Mouse (Mus musculus): ENCODE data around the gene Nudt10. TPM values are rescaled to one million over a fixed set of nuclear protein-coding genes. Genes with fewer than 3 reads are reported as not detected.

Nudt10 gene
- polyA plus RNA-seq (2012; fragmentation: generic; extraction: Trizol): not detected

DNA sequence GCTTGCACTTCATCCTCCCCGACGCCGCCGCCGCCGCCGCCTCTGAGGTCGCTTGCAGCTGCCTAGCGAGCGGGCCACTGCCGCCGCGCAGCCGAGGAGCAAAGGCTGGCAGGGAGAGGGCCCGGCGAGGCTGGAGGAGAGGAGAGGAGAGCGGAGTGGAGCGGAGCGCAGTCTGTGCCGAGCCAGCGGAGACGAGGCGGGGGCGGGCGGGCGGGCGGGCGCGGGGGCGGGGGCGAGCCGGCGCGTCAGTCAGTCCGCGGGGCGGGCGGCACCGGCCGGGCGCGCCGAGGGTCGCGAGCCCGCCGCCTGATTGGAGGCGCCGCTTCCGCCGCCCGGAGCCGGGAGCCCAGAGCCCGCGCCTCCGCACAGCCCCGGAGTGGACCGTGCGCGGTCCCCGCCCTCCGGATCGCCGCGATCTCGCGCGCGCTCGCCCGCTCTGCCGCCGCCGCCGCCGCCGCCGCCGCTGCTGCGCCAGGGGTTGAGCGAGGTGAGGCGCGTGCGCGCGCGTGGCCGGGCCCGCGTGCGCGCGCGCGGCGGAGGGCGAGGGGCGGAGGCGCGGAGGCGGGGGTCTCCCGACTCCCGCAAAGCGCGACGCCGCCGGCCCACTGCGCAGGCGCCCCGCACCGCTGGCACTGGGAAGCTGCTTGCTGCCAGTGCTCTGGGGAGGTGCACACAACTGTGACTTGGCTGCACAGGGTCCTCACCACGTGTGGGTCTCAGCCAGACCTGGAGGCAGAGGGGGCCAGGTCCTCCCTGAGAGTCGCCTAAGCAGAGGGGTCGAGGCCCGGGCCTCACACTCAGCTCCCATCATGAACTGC, at the start of gene Nudt10:
TSS of gene Nudt10 (minus strand) at position 193 of the 818 bp plus-strand sequence.

Other genes starting within 250 kb of the Nudt10 start
- not detected for gene Nudt11, start 125.6 kb downstream of the Nudt10 start, polyA plus RNA-seq (2012; fragmentation: generic; extraction: Trizol)
- not detected for gene AU022751, start 89.6 kb downstream of the Nudt10 start, polyA plus RNA-seq (2012; fragmentation: generic; extraction: Trizol)
- gene Bmp15, start 147.7 kb upstream of the Nudt10 start, polyA plus RNA-seq (2012; fragmentation: generic; extraction: Trizol): under 1 TPM in 1 of 2 experiments, not detected in 1; 0.02 TPM
- 1 to 10 TPM in 1 of 2 experiments, under 1 TPM in 1; 0.33 to 3.0 TPM for gene Shroom4, start 226.8 kb upstream of the Nudt10 start, polyA plus RNA-seq (2012; fragmentation: generic; extraction: Trizol)